Mouse (Mus musculus) liver, adult (tissue): ENCODE measurements at regions not wholly inside any gene's neighbourhood (a gene's known extent, or its start where the extent isn't known, plus 50 kb on each side); places are given as distances from the start of the nearest gene placed in this dataset.

Experiments
- GATA4 ChIP-seq: IDR thresholded peaks from 2 replicates; pipeline ENCODE4 v1.6.1; 2014; ENCODE audit warnings: mild to moderate bottlenecking, low read length; ENCODE audit not compliant: insufficient replicate concordance

GRCm38 (mm10) chr7:136480641-136481202, 413.7 kb upstream of the Mgmt start:
- no peak for TF ChIP-seq GATA4

DNA sequence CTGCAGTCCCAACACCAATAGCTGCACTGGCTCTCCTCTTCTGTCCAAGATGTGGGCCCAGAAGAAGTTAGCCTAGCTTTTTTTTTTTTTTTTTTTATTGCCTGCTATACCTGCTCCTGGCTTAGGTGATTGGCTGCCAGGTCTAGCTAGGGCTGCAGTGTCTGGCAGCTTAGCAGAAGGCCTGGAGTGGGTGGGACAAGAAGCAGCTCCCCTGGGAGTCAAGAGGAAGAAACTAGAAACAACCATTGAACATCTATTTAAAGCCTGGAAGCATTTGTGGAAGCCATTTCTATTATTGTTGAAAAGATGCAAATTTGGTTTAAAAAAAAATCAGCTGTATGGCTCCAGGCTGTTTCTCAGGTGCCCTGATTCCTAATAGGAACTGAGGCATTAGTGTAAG, 411.2 kb upstream of the Mgmt start:
- no peak for TF ChIP-seq GATA4

GRCm38 (mm10) chr7:136487556-136487955, 406.9 kb upstream of the Mgmt start:
- no peak for TF ChIP-seq GATA4

DNA sequence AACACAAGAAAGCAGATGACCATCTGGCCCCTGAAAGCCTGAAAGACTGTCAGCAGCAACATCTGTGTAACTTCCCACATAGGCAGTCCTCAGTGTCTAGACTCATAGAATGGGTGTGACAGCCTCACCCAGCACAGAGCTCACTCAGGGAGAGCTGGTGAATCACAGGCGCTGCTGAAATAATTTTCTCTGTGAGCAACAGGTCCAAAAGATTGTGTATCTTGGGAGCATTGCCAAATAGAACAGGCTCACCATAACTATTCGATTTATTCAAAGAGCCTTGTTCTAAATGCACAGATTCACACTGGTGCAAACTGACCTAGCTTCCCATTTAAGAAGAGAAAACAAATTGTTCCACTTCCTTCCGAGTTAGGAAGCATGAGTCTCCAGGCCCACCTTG, 399.6 kb upstream of the Mgmt start:
- TF ChIP-seq GATA4 = no peak

DNA sequence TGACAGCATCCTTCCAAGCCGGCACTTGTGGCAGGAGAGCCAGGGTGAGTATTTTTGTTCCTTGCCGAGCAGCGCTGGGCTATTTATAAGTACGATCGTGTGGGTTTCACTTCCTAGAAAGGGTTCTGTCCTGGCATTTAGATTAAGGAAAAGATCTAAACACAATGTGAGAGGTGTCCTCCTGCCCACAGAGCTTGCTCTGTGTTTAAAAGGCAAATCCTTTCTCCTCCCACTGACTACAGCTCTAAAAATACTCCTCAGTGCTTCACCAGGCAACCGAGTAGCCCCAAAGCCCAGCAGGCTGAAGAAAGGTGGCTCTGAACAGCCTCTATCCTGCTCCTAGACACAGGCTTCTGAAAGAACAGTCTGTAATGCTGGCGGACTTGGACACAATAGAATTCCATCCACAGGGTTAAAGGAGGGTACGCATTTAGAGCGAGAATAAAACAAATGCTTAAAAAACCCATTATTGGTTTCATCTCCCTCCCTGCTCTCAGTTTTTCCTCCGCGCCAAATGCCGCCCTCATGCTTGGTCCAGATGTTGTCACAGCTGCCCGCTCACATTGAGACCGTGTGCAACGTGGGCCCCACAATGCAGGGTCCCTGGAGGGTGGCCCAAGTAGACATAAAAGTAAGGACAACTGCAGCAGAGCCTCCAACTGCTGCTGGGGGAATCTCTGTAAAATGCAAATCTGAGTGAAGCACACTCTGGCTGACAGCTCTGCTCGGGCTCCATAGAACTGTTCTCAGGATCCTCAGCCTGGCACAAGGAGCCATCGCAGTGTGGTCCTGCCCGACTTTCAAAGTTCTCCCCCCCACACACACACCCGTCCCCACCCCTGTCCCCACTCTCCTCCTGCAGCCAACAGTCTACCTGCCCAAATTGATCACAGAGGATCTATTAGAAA, 397.8 kb upstream of the Mgmt start:
- no peak for TF ChIP-seq GATA4

DNA sequence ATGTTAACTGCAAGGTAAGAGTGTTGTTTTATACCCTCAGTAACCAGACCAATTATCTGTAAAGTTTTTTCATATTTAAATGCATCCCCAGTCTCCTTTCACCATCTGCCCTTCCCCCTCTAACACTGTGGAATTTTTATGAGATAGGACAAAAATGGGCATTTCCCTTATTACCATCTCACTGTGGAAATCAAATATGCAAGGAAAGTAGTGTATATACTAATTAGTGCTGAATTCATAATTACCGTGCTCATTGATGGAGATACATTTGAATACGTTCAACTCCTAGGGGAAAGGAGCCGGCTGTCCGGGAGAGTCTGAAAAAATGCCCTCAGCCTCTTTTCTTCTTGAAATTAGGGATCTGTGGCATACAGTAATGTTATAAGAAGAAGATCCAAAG, 394.4 kb upstream of the Mgmt start:
- TF ChIP-seq GATA4 = no peak

DNA sequence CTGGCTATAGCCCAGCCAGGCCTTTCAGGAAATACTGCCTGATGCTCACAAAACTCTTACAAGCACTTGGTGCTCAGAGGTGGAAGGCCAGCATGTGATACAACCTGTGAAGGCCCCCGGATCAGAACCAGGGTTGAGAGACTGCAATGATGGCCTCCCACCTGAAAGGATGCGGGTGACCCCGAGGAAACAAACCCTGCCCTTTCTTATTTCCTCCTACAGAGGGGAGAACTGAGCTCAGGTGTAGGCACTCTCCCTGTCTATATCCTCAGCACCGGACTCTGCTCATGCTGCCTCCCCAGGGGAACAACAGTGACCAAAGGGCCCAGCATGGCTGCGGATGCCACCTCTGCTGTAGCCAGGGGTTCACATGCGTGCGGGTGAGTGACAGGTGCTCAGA, 393.3 kb upstream of the Mgmt start:
- TF ChIP-seq GATA4 = no peak

DNA sequence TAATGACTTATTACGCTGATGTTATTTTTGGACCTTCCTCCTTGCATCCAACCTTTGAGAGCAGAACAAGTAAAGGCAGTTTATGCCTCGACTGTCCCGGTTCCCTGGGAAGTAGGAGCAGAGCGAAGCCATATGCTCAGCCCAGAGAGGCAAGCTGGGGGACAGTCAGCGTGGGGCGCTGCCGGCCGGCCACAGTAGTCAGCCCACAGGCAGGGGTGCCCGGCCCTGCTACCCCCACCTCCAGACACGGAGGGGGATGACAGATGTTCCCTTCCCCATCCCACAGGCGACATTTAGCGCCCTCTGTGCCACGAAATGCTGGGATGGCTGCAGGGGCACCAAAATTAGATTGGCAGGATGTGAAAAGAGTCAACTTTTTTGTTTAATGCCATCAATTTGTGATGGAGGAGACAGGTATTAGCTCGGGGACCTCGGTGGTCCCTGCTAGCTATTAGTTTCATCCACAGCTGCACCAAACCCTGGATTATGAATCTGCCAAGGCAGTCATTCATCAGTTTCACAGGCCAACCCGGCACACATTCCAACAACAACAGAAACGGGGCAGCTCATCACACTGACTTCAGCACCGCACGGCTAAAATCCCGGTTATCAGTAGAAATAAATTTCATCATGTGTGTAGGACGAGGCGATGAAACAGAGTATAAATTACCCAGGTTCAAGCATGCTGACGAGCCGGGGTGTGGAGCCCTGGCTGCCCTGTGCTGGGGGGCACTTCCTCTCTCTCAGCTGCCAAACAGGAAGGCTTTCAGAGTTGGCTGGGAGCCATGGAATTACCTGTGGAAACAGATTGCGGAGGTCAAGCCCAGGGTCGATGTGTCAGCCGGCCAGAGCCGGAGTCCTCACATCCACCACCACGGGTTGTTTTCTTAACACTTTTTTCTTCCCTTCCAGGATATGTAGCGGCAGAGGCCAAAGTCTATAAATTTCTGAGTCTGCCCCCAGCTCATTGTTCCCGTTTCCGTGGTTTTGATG, 392.3 kb upstream of the Mgmt start:
- no peak for TF ChIP-seq GATA4

DNA sequence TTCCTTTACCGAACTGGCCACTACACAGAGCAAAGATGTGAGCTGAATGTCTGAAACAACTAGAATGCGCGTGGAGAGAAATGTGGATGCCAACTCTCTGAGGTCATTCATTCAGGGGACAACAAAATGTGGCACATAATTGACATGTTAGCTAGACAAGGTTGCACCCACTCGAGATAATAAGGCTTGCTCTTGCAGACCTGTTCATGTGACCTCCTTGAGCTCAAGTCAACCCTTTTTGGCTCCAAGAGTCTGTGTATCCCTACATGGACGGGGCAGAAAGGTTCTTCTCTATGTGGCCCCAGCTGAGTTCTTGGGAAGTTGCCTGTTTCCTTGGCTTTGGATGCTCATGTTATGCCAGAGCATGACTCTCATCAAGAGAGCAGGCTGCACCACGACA, 383.0 kb upstream of the Mgmt start:
- TF ChIP-seq GATA4 = no peak

GRCm38 (mm10) chr7:136515376-136515775, 379.0 kb upstream of the Mgmt start:
- no peak for TF ChIP-seq GATA4

DNA sequence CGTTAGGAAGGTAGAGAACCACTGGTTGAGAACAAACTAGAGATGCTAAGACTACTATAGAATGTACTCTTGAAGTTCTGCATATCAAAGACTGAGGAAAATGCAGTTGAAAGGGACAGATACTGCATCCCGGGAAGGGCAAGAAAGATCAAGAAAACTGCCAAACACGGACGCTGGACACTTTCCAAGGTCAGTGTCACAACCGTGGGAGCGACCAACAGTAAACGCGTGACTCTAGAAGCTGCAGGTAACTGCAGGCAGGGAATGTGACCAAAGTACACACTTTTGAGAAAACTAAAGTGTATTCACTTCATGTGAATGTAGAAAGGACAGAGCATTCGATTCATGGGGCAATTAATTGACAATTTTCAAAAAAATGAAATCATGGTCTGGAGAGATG, 368.6 kb upstream of the Mgmt start:
- no peak for TF ChIP-seq GATA4

DNA sequence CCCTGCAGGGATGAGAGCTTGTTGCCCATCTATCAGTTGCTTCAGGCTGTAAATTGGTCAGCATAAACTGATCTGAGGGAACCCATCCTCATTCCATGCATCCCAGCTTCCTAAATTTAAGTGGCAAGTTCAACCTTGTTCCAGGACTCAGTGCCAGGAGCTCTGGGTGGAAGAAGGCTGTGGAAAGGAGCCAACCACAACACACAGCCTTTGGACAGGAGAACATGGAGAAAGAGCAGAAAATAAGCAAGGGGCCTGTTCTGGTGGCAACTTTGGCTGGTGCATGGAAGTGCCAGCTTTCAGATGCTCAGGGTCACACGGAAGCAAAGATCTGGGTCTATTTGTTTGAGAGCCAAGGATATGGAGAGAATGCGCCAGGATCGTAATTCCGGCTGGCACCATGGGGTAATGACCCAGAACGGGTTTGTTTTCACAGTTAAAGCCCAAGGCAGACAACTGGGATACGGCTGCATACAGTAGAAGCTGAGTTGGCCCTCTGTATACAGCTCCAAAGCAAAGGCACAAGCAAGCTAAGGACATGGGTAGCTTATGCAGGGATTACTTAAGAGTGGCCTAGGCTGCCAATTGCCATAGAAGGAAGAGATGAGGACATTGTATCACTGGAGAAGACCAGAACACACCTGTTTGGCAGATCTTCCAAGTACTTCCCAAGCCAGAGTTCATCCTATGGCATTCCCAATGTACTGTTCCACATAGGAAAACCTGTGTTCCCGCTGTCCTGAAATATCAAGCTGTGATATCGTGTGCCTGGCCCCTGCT, 364.2 kb upstream of the Mgmt start:
- no peak for TF ChIP-seq GATA4

- no peak for TF ChIP-seq GATA4
Measured at GRCm38 (mm10) chr7:136531301-136531700, 363.1 kb upstream of the Mgmt start.

DNA sequence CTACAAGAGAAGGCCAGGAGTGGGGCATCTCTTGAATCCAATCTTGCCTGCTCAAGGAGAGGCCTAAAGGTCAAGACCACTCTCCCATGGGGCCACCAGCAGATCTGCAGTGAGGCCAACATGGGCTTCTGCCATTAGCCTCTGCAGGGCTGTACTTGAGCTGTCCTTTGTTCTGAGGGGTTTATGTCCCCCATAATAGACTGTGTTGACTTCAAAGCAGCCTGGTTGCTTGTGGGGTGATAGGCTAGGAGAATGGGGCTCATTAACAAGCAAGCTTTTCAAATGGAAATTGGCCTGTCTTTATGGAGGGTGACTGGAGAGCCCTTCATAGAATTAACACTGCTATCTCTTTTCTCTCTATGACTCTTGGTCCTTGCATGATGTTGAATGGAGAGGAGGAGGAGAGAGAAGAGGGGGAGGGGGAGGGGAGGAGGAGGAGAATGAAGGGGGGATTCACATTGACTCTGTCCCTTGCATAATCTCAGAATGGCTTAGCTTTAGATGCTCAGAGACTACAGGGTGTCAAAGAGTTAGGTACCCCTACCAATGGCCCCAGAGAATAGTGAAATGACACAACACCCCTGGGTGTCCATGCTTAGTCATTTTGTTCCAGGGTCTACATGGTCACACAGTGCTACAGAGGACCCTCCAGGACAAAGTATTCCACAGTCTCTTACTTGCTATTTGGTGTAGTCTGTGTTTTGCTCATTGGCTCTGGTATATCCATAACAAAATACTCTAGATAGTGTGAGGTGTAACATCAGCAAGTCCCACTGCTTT, 352.3 kb upstream of the Mgmt start:
- TF ChIP-seq GATA4 = no peak
